Mouse (Mus musculus) spleen, adult 10 weeks (tissue): ENCODE measurements around the gene Cbfa2t3. TPM values are rescaled to one million over a fixed set of nuclear protein-coding genes. Genes with fewer than 3 reads are reported as not detected.

ENCODE experiments used
- polyA plus RNA-seq: library from polyadenylated mRNA; stranded (reverse); fragments of 350-450 nt; fragmentation: Illumina TruSeq; extraction: RNeasy Lipid Tissue Mini Kit (QIAGEN cat#74804); gene quantifications from one replicate; pipeline ENCODE4 v1.2.3, GENCODE M21; 2015; ENCODE audit warnings: low replicate concordance; ENCODE audit not compliant: insufficient read depth

Cbfa2t3 gene
- polyA plus RNA-seq, result 13.0 TPM

DNA sequence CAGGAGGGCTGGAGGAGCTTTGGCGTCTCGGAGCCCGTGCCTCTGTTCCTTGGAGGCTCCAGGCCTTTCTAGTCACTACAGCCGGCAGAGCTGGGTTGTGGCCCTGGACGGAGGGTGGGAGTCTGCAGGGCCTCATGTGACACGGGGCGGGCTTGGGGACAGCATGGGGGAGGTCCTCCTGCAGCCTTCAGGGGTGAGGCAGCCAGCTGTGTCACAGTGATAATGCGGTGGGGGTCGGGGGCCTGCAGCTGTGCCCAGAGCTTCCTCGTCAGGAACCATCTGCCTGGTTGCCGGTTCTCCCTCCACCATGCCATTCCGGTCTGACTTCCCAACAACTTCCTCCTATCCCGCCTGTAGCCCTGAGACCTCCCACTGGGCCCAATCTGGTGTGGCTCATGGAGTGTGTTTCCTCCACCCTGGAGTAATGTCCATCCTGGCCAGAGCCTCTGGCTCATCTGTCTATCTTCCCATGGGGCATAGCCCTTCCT is at the start of gene Cbfa2t3:
Cbfa2t3 (minus strand) TSS at position 105 of the 488 bp plus-strand sequence.

GRCm38 (mm10) chr8:122622727-122623126 is 76.2 kb downstream of the Cbfa2t3 start, which contains the start of gene Pabpn1l:
Pabpn1l (minus strand) TSS chr8:122622739.

DNA sequence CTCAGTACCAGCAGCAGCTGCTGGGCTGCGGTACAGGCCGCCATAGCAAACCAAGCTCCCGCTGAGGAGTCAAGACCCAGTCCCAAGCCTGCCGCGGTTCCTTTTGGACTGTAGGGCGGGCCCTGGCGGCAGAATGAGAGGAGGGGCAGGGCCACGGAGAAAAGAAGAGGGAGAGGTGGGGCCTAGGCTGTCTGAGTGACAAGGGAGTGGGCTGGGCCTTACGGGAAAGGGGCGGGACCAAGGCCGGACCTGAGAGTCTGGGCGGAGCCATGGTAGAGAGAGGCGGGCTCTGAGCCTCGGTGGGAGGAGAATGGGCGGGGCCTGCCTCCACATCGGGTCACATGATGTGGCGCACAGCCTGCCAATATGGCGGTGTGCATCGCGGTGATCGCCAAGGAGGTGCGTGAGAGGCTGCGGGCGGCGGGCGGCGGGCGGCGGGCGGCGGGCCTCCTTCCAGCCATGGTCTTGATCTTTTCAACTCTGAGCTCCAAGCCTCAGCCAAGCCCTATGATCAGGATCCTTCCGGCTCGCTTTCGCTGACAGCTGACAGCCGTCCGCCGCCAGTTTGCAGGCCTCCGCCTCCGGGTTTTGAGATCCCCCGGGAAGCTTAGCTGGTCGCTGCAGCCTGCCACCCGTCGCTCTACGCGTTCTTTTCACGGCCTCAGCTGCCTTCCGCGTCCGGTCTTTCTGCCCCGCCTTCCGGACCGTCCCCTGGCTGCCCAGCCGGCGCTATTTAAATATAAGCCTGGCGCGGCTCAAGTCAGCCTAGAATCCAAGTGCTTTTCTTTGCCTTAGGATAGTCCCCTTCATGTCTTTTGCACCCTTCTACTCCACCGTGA is 87.4 kb downstream of the Cbfa2t3 start, which contains the start of the genes Galns and Trappc2l:
Galns (minus strand) TSS at position 169 of the 839 bp plus-strand sequence.
Trappc2l (plus strand) TSS at position 346 of the 839 bp plus-strand sequence.

GRCm38 (mm10) chr8:122576648-122577022 is 122.3 kb downstream of the Cbfa2t3 start, which contains the start of gene Aprt:
Aprt (minus strand) TSS chr8:122576909.

Other genes with a start within 250 kb of the Cbfa2t3 start
- 1.5 TPM for gene Snai3, start 238.4 kb downstream of the Cbfa2t3 start, polyA plus RNA-seq
- gene Rnf166, start 223.0 kb downstream of the Cbfa2t3 start, polyA plus RNA-seq, result 17.7 TPM
- gene Ctu2, start 223.0 kb downstream of the Cbfa2t3 start, polyA plus RNA-seq, result 12.3 TPM
- gene Piezo1, start 147.8 kb downstream of the Cbfa2t3 start, polyA plus RNA-seq, result 22.3 TPM
- gene Cdt1, start 131.1 kb downstream of the Cbfa2t3 start, polyA plus RNA-seq, result 12.6 TPM
- gene Aprt, start 122.2 kb downstream of the Cbfa2t3 start, polyA plus RNA-seq, result 20.1 TPM
- 10.4 TPM for gene Galns, start 87.6 kb downstream of the Cbfa2t3 start, polyA plus RNA-seq
- 39.3 TPM for gene Trappc2l, start 87.5 kb downstream of the Cbfa2t3 start, polyA plus RNA-seq
- not detected for gene Pabpn1l, start 76.4 kb downstream of the Cbfa2t3 start, polyA plus RNA-seq
- gene Acsf3, start 76.4 kb upstream of the Cbfa2t3 start, polyA plus RNA-seq, result 5.3 TPM
- not detected for gene Cdh15, start 148.9 kb upstream of the Cbfa2t3 start, polyA plus RNA-seq